Mouse (Mus musculus) retina, postnatal 7 days (tissue): ENCODE measurements around the gene Setd5.

Source experiments
- DNase-seq: peaks from one replicate; pipeline ENCODE4 v3.0.0-alpha.2; 2012; ENCODE audit warnings: low read depth, low spot score

The Setd5 gene

DNA sequence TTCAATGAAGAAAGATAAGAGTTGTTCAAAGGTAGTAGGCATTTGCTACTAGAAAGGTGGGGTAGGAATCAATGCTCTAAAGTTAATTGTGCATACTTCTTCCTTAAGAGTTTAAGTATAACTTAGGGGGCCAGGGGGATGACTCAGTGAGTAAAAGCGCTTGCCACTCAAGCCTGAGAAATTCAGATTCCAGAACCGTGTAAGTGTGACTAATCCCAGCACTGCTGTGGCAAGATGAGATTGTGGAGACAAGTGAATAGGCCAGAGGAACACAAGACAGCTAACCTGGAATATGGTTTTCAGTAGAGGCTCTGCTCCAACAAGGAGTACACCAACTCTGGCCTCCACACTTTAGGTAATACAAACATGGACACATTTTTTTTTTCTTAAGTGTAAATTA is 56.2 kb downstream of the Setd5 start:
- no peak for DNase-seq

- no peak for DNase-seq
Observed at GRCm38 (mm10) chr6:113141389-113142094, 64.4 kb downstream of the Setd5 start.

DNA sequence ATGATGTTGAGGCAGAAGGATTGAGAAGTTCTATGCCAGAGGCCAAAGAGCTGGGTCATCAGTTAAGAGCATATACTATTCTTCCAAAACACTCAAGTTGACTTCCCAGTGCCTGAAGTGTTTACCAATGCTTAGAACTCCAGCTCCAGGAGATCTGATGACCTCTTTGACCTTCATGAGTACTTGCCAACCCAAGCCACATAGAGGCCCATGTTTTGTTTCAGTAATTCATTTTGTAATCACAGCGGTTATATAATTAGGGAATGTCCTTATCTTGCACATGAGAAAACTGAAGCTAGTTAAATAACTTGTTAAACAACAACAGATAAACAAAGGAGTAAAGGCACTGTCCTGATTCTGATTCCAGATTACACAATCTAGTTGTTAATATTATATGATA is 67.6 kb downstream of the Setd5 start:
- no peak for DNase-seq

- no peak for DNase-seq
Observed at GRCm38 (mm10) chr6:113145249-113145648, 68.1 kb downstream of the Setd5 start.

DNA sequence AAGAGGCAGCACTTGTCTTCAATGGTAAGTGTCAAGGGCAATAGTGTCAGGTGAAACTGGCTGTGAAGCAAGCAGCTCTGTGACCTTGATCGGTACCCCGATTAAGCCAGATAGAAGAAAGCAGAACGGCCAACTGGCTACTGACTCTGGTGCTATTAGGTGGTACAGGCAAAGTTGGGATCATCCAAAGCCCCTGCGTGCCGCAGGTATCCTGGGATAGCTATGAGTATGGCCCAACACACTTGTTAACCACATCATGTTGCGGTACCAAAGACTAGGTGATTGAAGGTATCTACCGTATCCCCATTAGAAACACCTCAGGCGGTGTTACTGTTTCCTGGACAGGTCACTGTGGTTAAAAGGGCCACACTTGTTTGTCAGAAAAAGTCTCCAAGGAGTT is 76.9 kb downstream of the Setd5 start:
- DNase-seq: no peak

GRCm38 (mm10) chr6:113154886-113155285 is 77.7 kb downstream of the Setd5 start:
- DNase-seq: no peak

DNA sequence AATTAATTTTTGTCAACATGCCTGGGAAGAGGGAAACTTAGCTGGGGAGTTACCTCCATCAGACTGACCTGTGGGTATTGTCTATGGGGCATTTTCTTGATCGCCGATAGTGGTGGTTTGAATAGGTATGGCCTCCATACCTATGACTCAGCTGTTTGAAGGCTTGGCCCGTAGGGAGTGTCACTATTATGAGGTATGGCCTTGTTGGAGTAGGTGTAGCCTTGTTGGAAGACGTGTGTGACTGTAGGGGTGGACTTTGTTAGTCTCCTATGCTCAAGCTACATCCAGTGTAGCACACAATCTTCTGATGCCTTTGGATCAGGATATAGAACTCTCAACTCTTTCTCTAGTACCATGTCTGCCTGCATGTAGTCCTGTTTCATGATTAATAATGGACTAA is 78.9 kb downstream of the Setd5 start:
- DNase-seq: no peak

GRCm38 (mm10) chr6:113160106-113160505 is 82.9 kb downstream of the Setd5 start:
- no peak for DNase-seq

DNA sequence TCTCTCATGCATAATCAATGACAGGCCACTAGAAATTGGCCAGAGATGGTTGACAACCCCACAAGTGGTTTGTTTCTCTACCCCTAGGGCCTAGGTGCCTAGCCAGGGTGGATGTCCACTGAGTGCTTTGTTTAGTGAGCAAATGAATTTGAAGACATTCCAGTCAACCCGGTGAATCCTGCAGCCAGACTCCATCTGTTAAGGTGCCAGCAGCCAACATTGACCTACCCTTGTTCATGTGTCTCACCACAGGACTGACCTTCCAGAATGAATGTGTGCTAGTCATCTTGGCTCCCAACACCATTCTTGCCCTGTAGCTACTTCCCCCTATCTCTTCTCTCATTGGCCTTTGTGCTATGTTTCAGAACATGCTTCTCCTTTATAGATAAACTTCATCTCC is 84.8 kb downstream of the Setd5 start:
- DNase-seq: no peak

GRCm38 (mm10) chr6:113163513-113163912 is 86.3 kb downstream of the Setd5 start:
- DNase-seq: no peak

GRCm38 (mm10) chr6:113166661-113167251 is 89.6 kb downstream of the Setd5 start:
- DNase-seq: no peak

- DNase-seq: no peak
Observed at GRCm38 (mm10) chr6:113168316-113168975, 91.3 kb downstream of the Setd5 start.

- DNase-seq: no peak
Observed at GRCm38 (mm10) chr6:113169852-113170251, 92.7 kb downstream of the Setd5 start.

DNA sequence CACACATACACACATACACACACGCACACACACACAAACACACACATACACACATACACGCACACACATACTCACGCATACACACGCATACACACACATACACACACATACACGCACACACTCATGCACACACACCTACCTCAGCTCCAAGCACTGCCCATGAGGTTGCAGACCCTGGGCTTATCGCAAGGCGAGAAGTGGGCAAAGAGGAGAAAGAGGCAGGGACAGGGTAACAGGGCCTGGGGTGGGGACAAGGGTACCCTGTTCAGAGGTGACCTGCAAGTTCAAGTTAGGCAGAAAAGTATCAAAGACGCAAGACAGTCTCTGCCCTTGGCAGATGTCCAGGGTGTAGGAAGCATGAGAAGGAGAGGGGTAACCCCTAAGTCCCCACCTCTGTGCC is 93.5 kb downstream of the Setd5 start:
- DNase-seq: no peak

DNA sequence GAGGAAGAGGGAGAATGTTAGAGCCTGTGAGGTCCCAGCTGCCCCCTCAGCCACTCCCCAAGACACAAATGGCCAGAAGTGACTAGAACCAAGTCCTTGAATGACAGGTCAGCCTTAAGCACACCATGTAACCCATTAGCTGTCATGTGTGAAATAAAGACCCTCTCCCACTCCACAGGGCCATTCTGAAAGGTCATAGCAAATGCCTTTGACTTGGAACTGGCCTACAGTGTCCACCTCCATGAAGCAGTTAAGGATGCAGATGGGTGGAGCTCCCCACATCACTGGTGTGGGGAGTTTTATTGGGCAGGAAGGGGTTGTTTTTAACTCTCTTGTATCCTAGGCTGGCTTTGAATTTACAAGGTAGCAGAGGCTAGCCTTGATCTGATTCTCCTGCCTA is 94.8 kb downstream of the Setd5 start:
- no peak for DNase-seq

- DNase-seq: peak; percentile 62
Observed at GRCm38 (mm10) chr6:113172568-113172967, 95.4 kb downstream of the Setd5 start.

GRCm38 (mm10) chr6:113175469-113175868 is 98.3 kb downstream of the Setd5 start:
- no peak for DNase-seq

- DNase-seq: no peak
Observed at GRCm38 (mm10) chr6:113176613-113177012, 99.4 kb downstream of the Setd5 start.

- no peak for DNase-seq
Observed at GRCm38 (mm10) chr6:113178286-113179194, 101.4 kb downstream of the Setd5 start.

DNA sequence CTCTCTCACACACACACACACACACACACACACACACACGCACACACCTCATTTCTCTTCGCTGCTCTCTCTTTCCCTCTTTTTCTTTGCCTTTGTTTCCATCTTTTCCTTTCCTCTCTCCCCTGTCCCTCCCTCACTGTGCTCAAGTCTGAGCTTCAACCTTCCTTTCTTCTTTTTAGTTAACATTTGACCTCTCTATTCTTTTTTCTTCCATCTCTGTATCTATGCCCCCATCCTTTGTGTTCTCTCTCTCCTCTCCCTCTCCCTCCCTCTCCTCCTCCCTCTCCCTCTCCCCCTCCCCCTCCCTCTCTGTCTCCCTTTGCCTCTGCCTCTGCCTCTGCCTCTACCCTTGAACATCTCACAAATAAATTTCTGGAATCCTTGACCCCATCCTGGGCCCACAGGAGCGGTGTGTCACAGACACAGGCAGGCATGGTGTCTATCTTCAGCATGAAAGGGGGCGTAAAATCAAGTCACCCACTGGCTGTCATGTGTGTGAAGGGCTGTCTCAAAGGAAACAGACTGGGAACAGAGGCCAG is 102.1 kb downstream of the Setd5 start:
- DNase-seq: no peak

GRCm38 (mm10) chr6:113184163-113184562 is 107.0 kb downstream of the Setd5 start:
- no peak for DNase-seq
